Mouse (Mus musculus): ENCODE data around the gene Hdac7.

GRCm38 (mm10) chr15:97862881-97863493 lies 18.7 kb upstream of the Hdac7 start:
- TF ChIP-seq POLR2A (IDR thresholded peaks at IDR 0.05; ENCODE audit: extremely low read depth, insufficient read depth, low read length) (no peak), CTCF (IDR thresholded peaks at IDR 0.05; ENCODE audit: extremely low read depth, insufficient read depth, low read length) (no peak)

All from cortical plate, adult 2 months (tissue).